Mouse (Mus musculus): ENCODE data around the gene Cecr2.

- no peak for TF ChIP-seq CTCF (IDR thresholded peaks at IDR 0.05; ENCODE audit: control insufficient read depth, insufficient read depth, low read length)
- no peak for TF ChIP-seq POLR2A (IDR thresholded peaks at IDR 0.05; ENCODE audit: borderline replicate concordance, control insufficient read depth, low read depth, low read length)
Observed at GRCm38 (mm10) chr6:120792947-120793346, 126.8 kb downstream of the Cecr2 start.
